Mouse (Mus musculus) lung, embryonic 14.5 days (tissue): ENCODE data around the gene F3. TPM values are rescaled to one million over a fixed set of nuclear protein-coding genes. Genes with fewer than 3 reads are reported as not detected.

Experiments
- ATAC-seq: fragments of 200-750 bp; cut with Nextera tagmentation; 2 replicates; pipeline ENCODE4 v1.8.0; 2017; ENCODE audit warnings: mild to moderate bottlenecking, moderate TSS enrichment, moderate library complexity; ENCODE audit not compliant: insufficient read depth
- DNase-seq: peaks from one replicate; pipeline ENCODE4 v3.0.0-alpha.2; 2015
- H3K27ac ChIP-seq: fragments of 300-500 bp; sonication (generic); 2 replicates; pipeline ENCODE4 v1.5.1; 2014; ENCODE audit warnings: low read depth, mild to moderate bottlenecking, moderate library complexity
- H3K27me3 ChIP-seq: fragments of 300-500 bp; sonication (generic); 2 replicates; pipeline ENCODE4 v1.6.1; 2014; ENCODE audit warnings: low read length, control low read depth; ENCODE audit not compliant: insufficient read depth
- H3K36me3 ChIP-seq: fragments of 300-500 bp; sonication (generic); 2 replicates; pipeline ENCODE4 v1.6.1; 2014; ENCODE audit warnings: control low read depth; ENCODE audit not compliant: insufficient read depth
- H3K4me1 ChIP-seq: fragments of 300-500 bp; sonication (generic); 2 replicates; pipeline ENCODE4 v1.6.1; 2014; ENCODE audit warnings: antibody characterized with exemption, control low read depth; ENCODE audit not compliant: insufficient read depth
- H3K4me2 ChIP-seq: fragments of 300-500 bp; sonication (generic); 2 replicates; pipeline ENCODE4 v1.6.1; 2014; ENCODE audit warnings: mild to moderate bottlenecking
- H3K4me3 ChIP-seq: fragments of 300-500 bp; sonication (generic); 2 replicates; pipeline ENCODE4 v1.5.1; 2014; ENCODE audit warnings: low read depth, low read length
- H3K9ac ChIP-seq: fragments of 300-500 bp; sonication (generic); 2 replicates; pipeline ENCODE4 v1.6.1; 2014
- H3K9me3 ChIP-seq: fragments of 300-500 bp; sonication (generic); 2 replicates; pipeline ENCODE4 v1.6.1; 2016; ENCODE audit warnings: low read depth, low read length, control low read depth
- CTCF ChIP-seq: IDR thresholded peaks from 2 replicates; pipeline ENCODE4 v1.5.1; 2016; ENCODE audit warnings: antibody characterized with exemption, low read depth
- WGBS: fragments of 180-500 bp; shearing (Covaris S2); extraction: QIAGEN DNeasy Blood & Tissue Kit; methylation state at CpG from one replicate; pipeline ENCODE4 v1.1.7; 2014; 5-methylcytosine and 5-hydroxymethylcytosine counted together
- polyA plus RNA-seq: library from polyadenylated mRNA; unstranded; fragments of >200 nt; fragmentation: Nextera tagmentation; extraction: Ambion mirVana; gene quantifications from 2 replicates; pipeline ENCODE4 v1.2.1, GENCODE M21; 2014

The F3 gene
- polyA plus RNA-seq, 1 experiment from 2014 or later = 16.1 TPM

DNA sequence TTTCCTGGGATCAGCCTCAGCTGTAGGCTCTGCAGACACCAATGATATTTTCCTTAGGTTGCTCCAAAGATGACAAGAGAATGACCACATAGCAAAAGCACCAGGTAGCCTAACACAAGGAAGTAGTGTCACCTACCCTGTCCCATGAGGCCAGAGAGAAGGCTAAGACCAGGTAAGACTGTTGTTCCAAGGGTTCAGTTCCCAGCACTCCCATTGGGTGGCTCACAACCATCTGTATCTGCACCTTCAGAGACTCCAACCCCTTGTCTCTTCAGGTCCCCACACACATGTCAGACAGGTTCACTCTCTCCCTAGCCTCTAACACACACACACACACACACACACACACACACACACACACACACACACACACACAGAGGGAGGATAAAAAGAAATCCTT, 8.0 kb upstream of the F3 start:
- H3K36me3 ChIP-seq = no peaks in the 10 kb centered on the region
- H3K9me3 ChIP-seq = no peaks in the 10 kb centered on the region
- peaks cover 6% of the 10 kb centered on the region; the same call in 1 of the 2 replicates for H3K4me1 ChIP-seq
- H3K4me3 ChIP-seq = no peak overlapping the region
- no peak overlapping the region for H3K27ac ChIP-seq
- H3K9ac ChIP-seq = no peak overlapping the region
- no peak overlapping the region for H3K4me2 ChIP-seq
- no peak for DNase-seq
- no peak for TF ChIP-seq CTCF
- no peaks in the 10 kb centered on the region for H3K27me3 ChIP-seq
- ATAC-seq = no peak

DNA sequence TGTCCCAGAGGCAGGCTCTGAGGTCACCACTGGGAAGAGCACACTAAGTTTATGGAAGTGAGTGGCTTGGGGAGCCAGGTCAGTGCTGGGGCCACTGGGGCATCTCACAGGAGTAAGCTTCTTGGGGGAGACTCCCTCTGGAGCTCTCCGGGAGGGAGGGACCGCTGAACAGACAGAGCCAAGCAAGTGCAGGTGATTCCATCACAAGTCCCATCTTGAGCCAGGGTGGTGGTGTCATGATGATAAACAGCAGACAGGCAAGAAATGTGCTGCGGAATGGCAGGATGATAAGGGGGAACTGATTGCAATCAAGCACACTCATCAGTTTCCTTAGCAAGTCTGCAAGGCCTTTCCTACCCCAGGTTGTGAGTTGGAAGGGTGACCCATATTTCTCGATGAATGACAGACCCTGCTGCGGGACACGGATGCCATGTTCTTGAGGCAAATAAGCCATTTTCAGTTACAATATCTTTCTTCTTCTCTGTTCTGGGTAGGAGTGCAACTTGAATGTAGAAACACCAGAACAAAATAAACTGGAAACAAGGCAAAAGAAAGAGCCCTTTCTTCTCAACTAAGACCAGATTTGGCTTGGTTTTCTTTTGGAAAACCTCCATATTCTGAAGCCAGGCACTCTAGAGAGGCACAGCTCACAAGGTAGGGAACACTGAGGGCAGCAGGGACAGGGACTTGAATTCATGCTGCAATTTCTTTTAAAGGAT, 7.4 kb upstream of the F3 start:
- H3K9ac ChIP-seq = no peak overlapping the region
- H3K4me2 ChIP-seq = no peak overlapping the region
- ATAC-seq = no peak
- H3K27ac ChIP-seq = no peak overlapping the region
- no peak overlapping the region for H3K4me3 ChIP-seq
- no peaks in the 10 kb centered on the region for H3K9me3 ChIP-seq
- peaks cover 6% of the 10 kb centered on the region; the same call in 1 of the 2 replicates for H3K4me1 ChIP-seq
- TF ChIP-seq CTCF = no peak
- DNase-seq = no peak
- H3K27me3 ChIP-seq = no peaks in the 10 kb centered on the region
- no peaks in the 10 kb centered on the region for H3K36me3 ChIP-seq
- 61% methylated on average over 6 of the region's 6 CpGs for WGBS

DNA sequence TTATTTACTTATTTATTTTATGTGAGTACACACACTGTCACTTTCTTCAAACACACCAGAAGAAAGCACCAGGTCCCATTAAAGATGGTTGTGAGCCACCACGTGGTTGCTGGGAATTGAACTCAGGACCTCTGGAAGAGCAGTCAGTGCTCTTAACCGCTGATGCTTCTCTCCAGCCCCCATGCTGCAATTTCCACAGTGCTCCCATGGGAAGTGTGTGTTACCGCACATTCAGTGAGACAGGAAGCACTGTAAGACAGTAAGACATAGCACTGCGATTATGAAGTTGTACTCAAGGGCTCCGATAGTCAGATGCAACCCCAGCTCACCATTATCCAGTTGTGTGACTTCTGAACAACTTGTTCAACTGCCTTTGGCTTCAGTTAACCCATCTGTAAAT, 6.9 kb upstream of the F3 start:
- Histone ChIP-seq H3K27me3 (peaks cover 1% of the 10 kb centered on the region; the same call in 1 of the 2 replicates), H3K4me3 (no peak overlapping the region), H3K4me2 (no peak overlapping the region), H3K36me3 (no peaks in the 10 kb centered on the region), H3K27ac (no peak overlapping the region), H3K9ac (no peak overlapping the region), H3K4me1 (peaks cover 6% of the 10 kb centered on the region; the same call in 1 of the 2 replicates), H3K9me3 (no peaks in the 10 kb centered on the region)
- DNase-seq (no peak), ATAC-seq (no peak)
- no peak for TF ChIP-seq CTCF
- 77% methylated on average over 5 of the region's 5 CpGs for WGBS

DNA sequence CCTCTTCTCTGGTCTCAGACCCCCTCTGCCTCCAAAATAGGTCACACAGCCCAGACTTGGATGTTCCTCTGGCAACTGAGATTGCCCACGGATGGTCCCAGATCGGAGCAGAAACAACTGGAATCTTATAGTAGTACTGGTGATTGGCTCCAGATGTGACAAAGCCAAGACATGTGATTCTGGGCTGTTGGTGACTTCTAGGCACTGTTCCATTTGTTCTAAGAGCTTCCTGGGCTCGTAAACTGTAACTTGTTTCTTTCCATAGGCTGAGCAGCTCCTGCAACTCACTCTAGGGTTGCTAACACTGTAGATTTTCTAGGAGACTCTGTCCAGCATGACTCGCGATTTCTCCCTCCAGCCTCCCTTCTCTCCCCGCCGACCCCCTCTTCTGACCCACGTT, 4.7 kb upstream of the F3 start:
- no peak overlapping the region for H3K4me3 ChIP-seq
- no peak overlapping the region for H3K4me2 ChIP-seq
- TF ChIP-seq CTCF = no peak
- ATAC-seq = no peak
- peaks cover 5% of the 10 kb centered on the region; the same call in 1 of the 2 replicates for H3K27me3 ChIP-seq
- no peak overlapping the region for H3K27ac ChIP-seq
- WGBS = 62% methylated on average over 8 of the region's 8 CpGs
- no peak for DNase-seq
- H3K9me3 ChIP-seq = no peaks in the 10 kb centered on the region
- H3K4me1 ChIP-seq = no peaks in the 10 kb centered on the region; the same call in 1 of the 2 replicates
- no peaks in the 10 kb centered on the region for H3K36me3 ChIP-seq
- H3K9ac ChIP-seq = no peak overlapping the region

DNA sequence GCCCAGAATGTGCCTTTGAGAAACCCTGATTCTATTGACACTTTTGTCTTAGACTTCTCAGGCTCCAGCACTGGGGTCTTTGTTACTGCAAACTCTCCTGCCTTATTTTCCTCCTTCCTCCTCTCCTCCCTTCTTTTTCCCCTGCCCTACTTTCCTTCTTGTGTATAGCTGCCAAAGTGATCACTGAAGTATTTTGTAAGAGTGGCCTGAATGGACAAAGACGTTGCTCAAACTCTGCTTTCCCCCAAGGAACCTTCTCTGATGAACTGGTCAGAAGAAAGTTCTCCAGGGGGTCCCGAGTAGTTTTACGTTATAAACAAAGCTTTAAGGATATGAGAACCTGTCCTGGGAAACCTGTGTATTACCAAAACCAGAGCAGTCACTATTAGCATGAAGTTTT, 3.6 kb upstream of the F3 start:
- Histone ChIP-seq H3K4me3 (no peak overlapping the region), H3K4me2 (no peak overlapping the region), H3K27me3 (peaks cover 5% of the 10 kb centered on the region; the same call in 1 of the 2 replicates), H3K36me3 (no peaks in the 10 kb centered on the region), H3K4me1 (peaks cover 3% of the 10 kb centered on the region; the same call in 1 of the 2 replicates), H3K9me3 (no peaks in the 10 kb centered on the region), H3K27ac (no peak overlapping the region), H3K9ac (no peak overlapping the region)
- WGBS = 64% methylated on average over 3 of the region's 3 CpGs
- TF ChIP-seq CTCF = no peak
- no peak for ATAC-seq
- DNase-seq = no peak

DNA sequence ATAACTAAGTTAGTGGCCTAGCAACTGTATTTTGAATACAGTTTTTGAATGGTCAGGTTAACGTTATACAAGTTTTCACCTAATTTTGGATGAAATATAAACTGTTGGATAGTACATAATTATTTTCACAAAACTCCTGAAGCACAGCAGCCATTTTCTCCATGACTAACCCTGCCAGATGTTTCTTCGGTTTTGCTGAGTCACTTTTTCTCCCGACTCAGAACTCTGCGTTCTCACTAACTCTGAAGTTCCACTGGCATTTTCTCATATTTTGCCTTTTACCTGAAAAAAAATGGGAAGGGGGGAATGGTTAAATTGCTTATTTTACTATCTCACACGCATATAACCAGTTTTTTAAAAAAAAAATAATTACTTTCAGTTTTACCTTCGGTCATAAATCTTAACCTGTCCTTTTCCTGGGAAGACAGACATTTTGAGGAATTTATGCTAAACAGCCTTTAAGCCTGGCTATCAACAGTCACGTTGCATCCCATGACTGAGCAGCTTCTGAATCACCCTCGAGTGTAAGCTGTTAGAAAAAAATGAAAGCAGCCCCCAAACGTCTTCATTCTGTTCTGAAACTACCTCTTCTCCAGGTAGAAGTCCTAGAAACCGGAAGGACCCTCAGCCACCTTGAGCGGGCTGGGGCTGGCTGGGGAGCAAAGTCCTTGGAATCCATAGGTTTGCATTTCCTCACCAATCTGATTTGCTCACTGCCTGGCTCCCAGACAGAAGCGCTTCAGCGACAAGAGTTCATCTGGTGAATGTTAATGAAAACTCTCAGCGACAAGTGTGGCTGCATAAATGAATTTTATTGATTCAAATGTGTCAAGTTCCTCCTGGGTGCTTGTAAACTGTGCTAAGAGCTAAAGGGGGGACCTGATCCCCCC, 2.3 kb upstream of the F3 start:
- Histone ChIP-seq H3K4me2 (peak overlapping the region; percentile 8; the same call in 1 of the 2 replicates), H3K27ac (no peak overlapping the region), H3K4me1 (peaks cover 3% of the 10 kb centered on the region; the same call in 1 of the 2 replicates), H3K27me3 (peaks cover 5% of the 10 kb centered on the region; the same call in 1 of the 2 replicates), H3K9ac (no peak overlapping the region), H3K9me3 (no peaks in the 10 kb centered on the region), H3K4me3 (no peak overlapping the region), H3K36me3 (no peaks in the 10 kb centered on the region)
- no peak for ATAC-seq
- TF ChIP-seq CTCF = no peak
- DNase-seq = no peak
- 36% methylated on average over 14 of the region's 14 CpGs for WGBS

DNA sequence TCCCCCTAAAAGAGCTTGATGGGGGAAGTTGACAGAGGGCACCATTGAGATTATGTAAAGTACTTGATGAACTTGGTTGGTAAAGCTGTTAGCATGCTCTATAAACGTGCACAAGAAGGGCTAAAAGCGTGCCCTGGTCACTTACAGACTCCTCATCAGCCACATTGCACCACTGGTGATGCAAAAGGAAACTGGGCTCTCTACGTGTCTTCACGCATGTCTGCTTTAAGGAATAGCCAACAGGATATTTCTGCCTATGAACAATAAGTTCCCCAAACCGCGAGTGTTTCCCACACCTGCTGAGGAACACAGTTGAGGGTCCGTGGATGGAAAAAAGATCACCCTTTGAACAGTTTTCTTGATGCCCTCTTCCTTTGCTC, 1.7 kb upstream of the F3 start:
- peaks cover 5% of the 10 kb centered on the region; the same call in 1 of the 2 replicates for H3K27me3 ChIP-seq
- H3K9ac ChIP-seq = no peak overlapping the region
- ATAC-seq (no peak), DNase-seq (no peak)
- peak overlapping the region; percentile 8; the same call in 1 of the 2 replicates for H3K4me2 ChIP-seq
- no peak for TF ChIP-seq CTCF
- H3K4me3 ChIP-seq = no peak overlapping the region
- peaks cover 3% of the 10 kb centered on the region; the same call in 1 of the 2 replicates for H3K4me1 ChIP-seq
- no peaks in the 10 kb centered on the region for H3K9me3 ChIP-seq
- no peak overlapping the region for H3K27ac ChIP-seq
- WGBS = 53% methylated on average over 7 of the region's 7 CpGs
- H3K36me3 ChIP-seq = no peaks in the 10 kb centered on the region
